Mouse (Mus musculus): ENCODE data around the gene Ttn. TPM values are rescaled to one million over a fixed set of nuclear protein-coding genes. Genes with fewer than 3 reads are reported as not detected.

The Ttn gene
- polyA plus RNA-seq, 1 experiment, result 0.12 TPM

DNA sequence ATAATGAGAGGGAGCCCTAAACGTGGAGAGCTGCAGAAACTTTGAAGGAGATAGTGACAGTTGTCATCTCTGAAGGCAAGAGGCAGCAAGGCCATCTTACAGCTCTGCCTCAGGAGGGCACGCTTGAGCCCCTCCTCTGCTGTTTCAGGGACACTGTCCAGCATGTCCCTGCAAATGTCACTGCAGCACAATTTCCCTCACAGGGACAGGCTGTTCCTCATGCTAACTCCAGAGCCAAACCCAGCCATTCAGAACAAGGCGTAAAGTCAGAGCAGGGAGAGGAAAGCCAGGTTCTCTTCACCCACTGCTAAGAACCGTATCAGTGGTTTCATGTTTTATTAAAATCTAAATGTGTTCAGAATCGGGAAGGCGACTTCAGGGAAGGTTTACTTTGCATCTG, 4.7 kb downstream of the Ttn start:
- DNase-seq (ENCODE audit: low read depth in 1 of 2, low spot score in 2 of 2), result no peak
- H3K36me3 ChIP-seq (ENCODE audit: control insufficient read depth, insufficient read depth, low read length), result no peaks in the 10 kb centered on the region
- no peaks in the 10 kb centered on the region for H3K27me3 ChIP-seq (ENCODE audit: control insufficient read depth, insufficient read depth, low read length)
- TF ChIP-seq POLR2A (IDR thresholded peaks at IDR 0.05; ENCODE audit: low read depth, low read length) (no peak), CTCF (IDR thresholded peaks at IDR 0.05; ENCODE audit: extremely low read depth, insufficient read depth, insufficient read length, insufficient replicate concordance) (no peak)
- WGBS, result 82% methylated on average over 6 of the region's 6 CpGs
- H3K4me1 ChIP-seq (ENCODE audit: control insufficient read depth, insufficient read depth, insufficient read length), result no peaks in the 10 kb centered on the region
- no peak overlapping the region for H3K27ac ChIP-seq (ENCODE audit: insufficient read depth, low read length)
- H3K4me3 ChIP-seq (ENCODE audit: extremely low read depth, insufficient read depth, insufficient read length), result no peak overlapping the region

DNA sequence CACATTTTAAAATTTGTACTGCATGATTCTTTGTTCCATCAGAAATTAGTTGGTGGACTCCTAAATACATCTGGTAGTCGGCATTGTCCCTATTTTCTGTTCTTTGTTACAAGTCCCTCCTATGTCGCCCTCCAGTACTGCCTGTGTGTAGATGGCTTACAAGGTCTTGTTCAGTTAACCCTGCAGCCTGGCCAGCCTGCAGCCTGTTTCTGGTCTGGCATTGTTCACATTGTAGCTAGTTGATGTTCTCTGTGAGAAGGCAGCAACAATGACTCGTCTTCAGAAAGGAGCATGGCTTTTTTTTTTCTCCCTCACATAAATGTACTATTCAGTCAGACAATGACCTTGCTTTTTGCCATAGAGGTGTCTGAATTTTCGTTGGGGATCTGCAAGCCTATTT, 10.3 kb downstream of the Ttn start:
- Histone ChIP-seq H3K27me3 (ENCODE audit: control insufficient read depth, insufficient read depth, low read length) (no peaks in the 10 kb centered on the region), H3K4me1 (ENCODE audit: control insufficient read depth, insufficient read depth, insufficient read length) (no peaks in the 10 kb centered on the region), H3K27ac (ENCODE audit: insufficient read depth, low read length) (no peak overlapping the region), H3K4me3 (ENCODE audit: extremely low read depth, insufficient read depth, insufficient read length) (no peak overlapping the region), H3K36me3 (ENCODE audit: control insufficient read depth, insufficient read depth, low read length) (no peaks in the 10 kb centered on the region)
- DNase-seq (ENCODE audit: low read depth in 1 of 2, low spot score in 2 of 2), result no peak
- TF ChIP-seq POLR2A (IDR thresholded peaks at IDR 0.05; ENCODE audit: low read depth, low read length) (no peak), CTCF (IDR thresholded peaks at IDR 0.05; ENCODE audit: extremely low read depth, insufficient read depth, insufficient read length, insufficient replicate concordance) (no peak)
- WGBS, result 73% methylated on average over 4 of the region's 4 CpGs

DNA sequence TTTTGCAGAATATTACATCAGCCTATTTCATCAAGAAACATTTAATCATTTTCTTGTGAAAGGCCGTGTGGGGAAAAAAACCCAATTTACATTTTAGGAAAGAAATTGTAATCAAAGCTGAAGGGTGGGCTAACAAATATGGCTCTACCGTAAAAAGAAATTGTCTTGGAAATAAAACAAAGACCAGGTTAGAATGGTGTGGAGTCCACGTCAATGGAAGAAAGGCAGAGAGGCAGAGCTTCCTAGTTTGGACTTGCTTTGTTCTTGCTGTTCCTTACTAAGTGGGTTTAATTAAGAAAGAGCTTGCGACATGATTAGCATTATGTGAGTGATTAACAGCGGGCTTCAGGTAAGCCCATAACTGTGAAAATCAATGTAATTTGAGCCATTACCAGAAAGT, 11.3 kb downstream of the Ttn start:
- 78% methylated on average over 5 of the region's 5 CpGs for WGBS
- no peak for DNase-seq (ENCODE audit: low read depth in 1 of 2, low spot score in 2 of 2)
- Histone ChIP-seq H3K4me1 (ENCODE audit: control insufficient read depth, insufficient read depth, insufficient read length) (no peaks in the 10 kb centered on the region), H3K4me3 (ENCODE audit: extremely low read depth, insufficient read depth, insufficient read length) (no peak overlapping the region), H3K36me3 (ENCODE audit: control insufficient read depth, insufficient read depth, low read length) (no peaks in the 10 kb centered on the region), H3K27ac (ENCODE audit: insufficient read depth, low read length) (no peak overlapping the region), H3K27me3 (ENCODE audit: control insufficient read depth, insufficient read depth, low read length) (no peaks in the 10 kb centered on the region)
- TF ChIP-seq POLR2A (IDR thresholded peaks at IDR 0.05; ENCODE audit: low read depth, low read length), result no peak
- no peak for TF ChIP-seq CTCF (IDR thresholded peaks at IDR 0.05; ENCODE audit: extremely low read depth, insufficient read depth, insufficient read length, insufficient replicate concordance)

DNA sequence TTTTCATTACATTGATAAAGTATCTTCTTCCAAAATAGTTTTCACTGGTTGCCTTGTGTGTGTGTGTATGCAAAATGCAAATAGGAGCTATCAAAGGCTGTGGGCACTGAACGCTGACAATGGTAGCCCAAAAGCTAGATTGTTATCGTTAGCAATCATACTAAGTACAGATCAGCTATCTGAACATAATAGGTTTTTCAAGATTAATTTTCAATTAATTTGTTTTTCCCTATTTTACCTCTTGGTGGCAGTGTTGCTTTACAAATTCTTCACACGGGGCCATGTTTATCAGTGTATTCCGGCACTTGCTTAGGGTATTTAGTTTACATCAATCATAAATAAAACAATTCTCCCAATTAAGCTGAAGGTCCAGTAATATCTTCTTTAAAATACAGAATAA, 11.7 kb downstream of the Ttn start:
- Histone ChIP-seq H3K36me3 (ENCODE audit: control insufficient read depth, insufficient read depth, low read length) (no peaks in the 10 kb centered on the region), H3K27ac (ENCODE audit: insufficient read depth, low read length) (no peak overlapping the region), H3K4me3 (ENCODE audit: extremely low read depth, insufficient read depth, insufficient read length) (no peak overlapping the region), H3K27me3 (ENCODE audit: control insufficient read depth, insufficient read depth, low read length) (no peaks in the 10 kb centered on the region), H3K4me1 (ENCODE audit: control insufficient read depth, insufficient read depth, insufficient read length) (no peaks in the 10 kb centered on the region)
- no peak for DNase-seq (ENCODE audit: low read depth in 1 of 2, low spot score in 2 of 2)
- 23% methylated on average over 4 of the region's 4 CpGs for WGBS
- TF ChIP-seq POLR2A (IDR thresholded peaks at IDR 0.05; ENCODE audit: low read depth, low read length) (no peak), CTCF (IDR thresholded peaks at IDR 0.05; ENCODE audit: extremely low read depth, insufficient read depth, insufficient read length, insufficient replicate concordance) (no peak)

DNA sequence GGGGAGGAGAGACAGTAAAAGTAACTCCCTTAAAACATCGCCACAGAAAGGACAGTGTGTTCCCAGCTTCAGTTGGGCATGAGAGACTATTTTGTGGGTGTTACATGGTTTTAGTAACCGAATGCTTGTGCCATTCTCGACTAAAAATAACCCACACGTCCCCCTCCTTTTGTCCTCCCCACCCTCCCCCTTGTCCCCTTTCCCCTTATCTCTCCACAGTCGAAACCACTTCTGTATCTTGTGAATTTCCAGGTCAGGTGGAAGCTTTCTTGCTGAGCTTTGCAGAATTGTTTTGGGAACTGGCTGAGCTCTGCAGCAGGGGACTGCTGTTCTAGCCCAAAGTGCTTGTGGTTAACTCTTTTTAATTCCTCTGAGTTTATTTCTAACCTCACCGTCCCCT, 12.1 kb downstream of the Ttn start:
- H3K4me3 ChIP-seq (ENCODE audit: extremely low read depth, insufficient read depth, insufficient read length), result no peak overlapping the region
- 8% methylated on average over 6 of the region's 6 CpGs for WGBS
- H3K4me1 ChIP-seq (ENCODE audit: control insufficient read depth, insufficient read depth, insufficient read length), result no peaks in the 10 kb centered on the region
- TF ChIP-seq POLR2A (IDR thresholded peaks at IDR 0.05; ENCODE audit: low read depth, low read length), result no peak
- no peak for TF ChIP-seq CTCF (IDR thresholded peaks at IDR 0.05; ENCODE audit: extremely low read depth, insufficient read depth, insufficient read length, insufficient replicate concordance)
- DNase-seq (ENCODE audit: low read depth in 1 of 2, low spot score in 2 of 2), result no peak
- H3K27me3 ChIP-seq (ENCODE audit: control insufficient read depth, insufficient read depth, low read length), result no peaks in the 10 kb centered on the region
- no peak overlapping the region for H3K27ac ChIP-seq (ENCODE audit: insufficient read depth, low read length)
- no peaks in the 10 kb centered on the region for H3K36me3 ChIP-seq (ENCODE audit: control insufficient read depth, insufficient read depth, low read length)

DNA sequence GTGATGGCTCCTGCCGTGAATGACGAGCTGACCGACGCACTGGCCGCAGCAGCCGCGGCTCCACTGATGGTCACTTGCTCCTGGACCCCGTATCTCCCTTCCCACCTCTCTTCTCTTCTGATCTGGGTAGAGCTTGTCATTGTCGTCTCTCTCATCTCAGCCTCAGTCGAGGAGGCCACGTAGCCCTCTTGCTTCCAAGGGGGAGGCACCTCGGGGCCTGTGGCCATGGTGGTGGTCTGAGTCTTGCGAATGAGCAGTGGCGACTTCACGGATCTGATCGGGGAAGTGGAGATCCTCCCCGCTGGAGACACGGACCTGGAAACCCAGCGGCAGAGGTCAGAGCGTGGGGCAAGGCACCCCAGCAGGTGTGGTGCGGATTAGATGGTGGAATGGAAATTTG, 12.7 kb downstream of the Ttn start:
- no peak for DNase-seq (ENCODE audit: low read depth in 1 of 2, low spot score in 2 of 2)
- H3K4me1 ChIP-seq (ENCODE audit: control insufficient read depth, insufficient read depth, insufficient read length), result no peaks in the 10 kb centered on the region
- TF ChIP-seq CTCF (IDR thresholded peaks at IDR 0.05; ENCODE audit: extremely low read depth, insufficient read depth, insufficient read length, insufficient replicate concordance) (no peak), POLR2A (IDR thresholded peaks at IDR 0.05; ENCODE audit: low read depth, low read length) (no peak)
- no peak overlapping the region for H3K27ac ChIP-seq (ENCODE audit: insufficient read depth, low read length)
- WGBS, result 85% methylated on average over 21 of the region's 21 CpGs
- H3K4me3 ChIP-seq (ENCODE audit: extremely low read depth, insufficient read depth, insufficient read length), result no peak overlapping the region
- no peaks in the 10 kb centered on the region for H3K27me3 ChIP-seq (ENCODE audit: control insufficient read depth, insufficient read depth, low read length)
- H3K36me3 ChIP-seq (ENCODE audit: control insufficient read depth, insufficient read depth, low read length), result no peaks in the 10 kb centered on the region

DNA sequence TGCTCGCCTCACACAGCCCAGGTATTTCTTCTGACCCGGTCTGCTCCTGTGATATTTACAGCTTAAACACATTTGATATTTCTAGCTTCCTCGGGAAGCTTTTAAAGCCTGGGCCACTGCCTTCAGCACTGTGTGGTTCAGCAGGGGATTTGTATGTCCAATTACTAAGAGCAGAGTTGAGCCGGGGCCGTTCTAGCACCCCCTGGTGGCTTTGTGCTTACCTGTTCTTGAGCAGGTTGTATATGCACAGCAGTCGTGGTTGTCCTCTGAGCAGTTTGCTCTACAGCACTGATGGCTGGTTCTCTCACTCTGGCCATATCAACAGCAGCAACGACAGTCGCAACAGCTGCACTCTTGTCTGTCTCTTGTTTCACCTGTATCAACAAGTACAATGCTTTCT, 13.4 kb downstream of the Ttn start:
- WGBS, result 28% methylated on average over 8 of the region's 8 CpGs
- H3K36me3 ChIP-seq (ENCODE audit: control insufficient read depth, insufficient read depth, low read length), result no peaks in the 10 kb centered on the region
- H3K4me3 ChIP-seq (ENCODE audit: extremely low read depth, insufficient read depth, insufficient read length), result no peak overlapping the region
- H3K27me3 ChIP-seq (ENCODE audit: control insufficient read depth, insufficient read depth, low read length), result no peaks in the 10 kb centered on the region
- no peak for TF ChIP-seq POLR2A (IDR thresholded peaks at IDR 0.05; ENCODE audit: low read depth, low read length)
- peak; percentile 15; the same call in 1 of the 2 replicates for TF ChIP-seq CTCF (IDR thresholded peaks at IDR 0.05; ENCODE audit: extremely low read depth, insufficient read depth, insufficient read length, insufficient replicate concordance)
- no peak for DNase-seq (ENCODE audit: low read depth in 1 of 2, low spot score in 2 of 2)
- no peaks in the 10 kb centered on the region for H3K4me1 ChIP-seq (ENCODE audit: control insufficient read depth, insufficient read depth, insufficient read length)
- no peak overlapping the region for H3K27ac ChIP-seq (ENCODE audit: insufficient read depth, low read length)

Measured in spleen, adult 2 months (tissue).